ENCODE assay signal across 9 mouse cellular contexts in the genomic region with DNA sequence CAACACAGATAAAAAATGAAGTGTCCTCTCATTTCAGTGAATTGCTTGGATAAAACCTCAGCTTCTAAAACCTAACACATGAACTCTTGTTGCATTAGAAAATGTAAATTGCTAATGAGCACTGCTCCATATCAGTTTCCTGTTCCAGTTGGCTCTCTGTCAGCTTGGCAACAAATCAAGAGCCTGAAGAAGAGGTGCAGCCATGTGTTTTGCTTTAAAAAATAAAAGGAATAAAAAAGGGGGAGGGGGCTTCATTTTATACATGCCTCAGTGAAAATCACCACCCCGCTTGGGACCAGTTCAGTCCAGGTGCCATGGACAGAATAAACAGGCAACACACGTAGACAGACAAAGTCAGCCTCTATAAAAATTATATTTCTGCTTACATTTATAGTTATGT.
DNase-seq lines count a peak whose midpoint lies in the region; ATAC-seq and TF ChIP-seq lines count a peak whose summit lies in the region.
"Had no signal": no experiment of that assay in that cellular context is flagged by ENCODE, and none has a peak within 500 bp of the region (broad histone marks: within the 10 kb centered on the region; RNA-seq: fewer than 3 reads in every experiment).

No protein-coding gene starts in this region.

- WGBS in heart, embryonic 13.5 days = 48% methylated on average over 2 of the region's 2 CpGs
- WGBS in thymus, adult 2 months = 90% methylated on average over 2 of the region's 2 CpGs

- H3K36me3 ChIP-seq in heart, embryonic 13.5 days = no peaks in the 10 kb centered on the region
- no peaks in the 10 kb centered on the region for H3K36me3 ChIP-seq in thymus, adult 2 months (ENCODE audit: control insufficient read depth, insufficient read depth, low read length)
- H3K36me3 ChIP-seq: liver, embryonic 12.5 days had no signal

- H3K9me3 ChIP-seq in heart, embryonic 13.5 days = no peaks in the 10 kb centered on the region
- H3K9me3 ChIP-seq: liver, embryonic 12.5 days had no signal

- no peaks in the 10 kb centered on the region for H3K27me3 ChIP-seq in heart, embryonic 13.5 days (replicated peaks)
- no peaks in the 10 kb centered on the region for H3K27me3 ChIP-seq in thymus, adult 2 months (ENCODE audit: control insufficient read depth, insufficient read depth, low read length)
- H3K27me3 ChIP-seq: liver, embryonic 12.5 days had no signal

- peak; percentile 10 for DNase-seq in cerebellum, adult 9-10 months
- no peak for DNase-seq in cerebellum, adult 9-11 months
- DNase-seq in layer of hippocampus, postnatal 10 days (ENCODE audit: low spot score in 2 of 2) = peak; percentile 16 to 27
- DNase-seq in layer of hippocampus, adult 8-10 months (ENCODE audit: low spot score in 2 of 2) = no peak
- peak; percentile 25 for DNase-seq in MN1 (ENCODE audit: low spot score)
- DNase-seq in layer of hippocampus, postnatal 14 days (ENCODE audit: low spot score in 2 of 2) = no peak
- no peak for DNase-seq in thymus, adult 2 months

- peak overlapping the region; percentile 81 for H3K27ac ChIP-seq in heart, embryonic 13.5 days (replicated peaks)
- no peak overlapping the region for H3K27ac ChIP-seq in thymus, adult 2 months (ENCODE audit: control insufficient read depth, insufficient read depth, low read length)
- H3K27ac ChIP-seq: liver, embryonic 12.5 days had no signal

- no peak overlapping the region for H3K9ac ChIP-seq in heart, embryonic 13.5 days
- H3K9ac ChIP-seq: liver, embryonic 12.5 days had no signal

- no peak for TF ChIP-seq POLR2A in thymus, adult 2 months (IDR thresholded peaks at IDR 0.05; ENCODE audit: control insufficient read depth, extremely low read depth, insufficient read depth, low read length, poor library complexity)

- no peak overlapping the region for H3K4me2 ChIP-seq in heart, embryonic 13.5 days
- H3K4me2 ChIP-seq: liver, embryonic 12.5 days had no signal

- no peak for ATAC-seq in heart, embryonic 13.5 days (ENCODE audit: extremely low read depth, insufficient number of reproducible peaks, low FRiP score, low TSS enrichment)
- ATAC-seq: liver, embryonic 12.5 days had no signal

- no peak for TF ChIP-seq CTCF in thymus, adult 2 months (IDR thresholded peaks at IDR 0.05; ENCODE audit: borderline replicate concordance, control insufficient read depth, extremely low read depth, insufficient read depth, low read length, poor library complexity)

- H3K4me1 ChIP-seq in heart, embryonic 13.5 days = peaks cover 46% of the 10 kb centered on the region
- no peaks in the 10 kb centered on the region for H3K4me1 ChIP-seq in thymus, adult 2 months (replicated peaks; ENCODE audit: control insufficient read depth, insufficient read depth, low read length)

- no peak overlapping the region for H3K4me3 ChIP-seq in heart, embryonic 13.5 days
- no peak overlapping the region for H3K4me3 ChIP-seq in thymus, adult 2 months (ENCODE audit: control insufficient read depth, insufficient read depth, low read length)
- H3K4me3 ChIP-seq: liver, embryonic 12.5 days had no signal

Comparison
In these comparisons a context has a peak if more than half of its experiments do, and no peak if none do; other contexts are left out.
1. DNase-seq: peak in cerebellum, adult 9-10 months (single experiment), layer of hippocampus, postnatal 10 days (2 of 2) and MN1 (single experiment); none in cerebellum, adult 9-11 months (single experiment), layer of hippocampus, adult 8-10 months (0 of 2), layer of hippocampus, postnatal 14 days (0 of 2) and thymus, adult 2 months (single experiment).